Mouse (Mus musculus) testis, postnatal 10 days (tissue): Measurements from ENCODE around the gene Nampt.
"Not testable (repeated sequence)": the region's sequence is repeated elsewhere in the genome, so short reads cannot be mapped to it uniquely, and the experiment has no call there.

Experiments used
- DNase-seq: peaks from one replicate; pipeline ENCODE4 v3.0.0; 2021; ENCODE audit warnings: low spot score

The Nampt gene

GRCm38 (mm10) chr12:32841442-32841900, 22.1 kb downstream of the Nampt start:
- no peak for DNase-seq

DNA sequence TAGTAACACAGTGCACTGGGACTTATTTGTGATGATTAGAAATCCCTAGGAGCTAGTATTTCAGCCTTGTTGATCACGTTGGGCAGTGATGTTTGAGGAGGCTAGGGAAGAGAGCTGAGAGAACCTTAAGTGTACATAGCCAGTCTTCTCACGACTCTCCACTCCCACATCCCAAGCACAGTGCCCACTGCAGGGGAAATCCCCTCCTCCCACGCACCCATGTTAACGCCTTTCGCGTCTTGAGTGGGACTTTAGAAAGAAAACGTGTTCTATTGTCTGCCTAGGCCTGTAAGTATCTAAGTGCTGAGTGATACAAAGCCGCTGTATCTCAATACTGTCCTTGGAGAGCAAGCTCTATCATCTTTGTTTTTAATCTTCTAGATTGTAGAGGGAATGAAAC, 27.0 kb downstream of the Nampt start:
- no peak for DNase-seq

DNA sequence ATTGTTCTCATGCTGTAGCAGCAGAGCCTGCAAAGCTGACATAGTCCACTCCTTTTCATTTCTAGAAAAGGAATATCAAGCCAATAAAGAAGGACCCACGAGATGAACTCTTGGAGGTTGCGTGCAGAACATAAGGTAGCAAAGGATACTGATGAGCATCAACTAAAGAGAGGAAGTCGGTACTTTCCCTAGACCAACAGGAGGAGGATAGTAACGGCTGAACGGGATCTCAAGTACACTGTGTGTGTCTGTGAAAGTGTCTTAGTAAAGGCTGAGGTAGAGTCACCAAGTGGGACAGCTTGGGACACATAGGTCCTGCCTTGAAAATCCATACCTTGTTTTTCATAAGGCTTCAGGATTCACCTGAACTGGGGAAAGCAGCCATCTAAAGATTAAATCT, 34.4 kb downstream of the Nampt start:
- no peak for DNase-seq

DNA sequence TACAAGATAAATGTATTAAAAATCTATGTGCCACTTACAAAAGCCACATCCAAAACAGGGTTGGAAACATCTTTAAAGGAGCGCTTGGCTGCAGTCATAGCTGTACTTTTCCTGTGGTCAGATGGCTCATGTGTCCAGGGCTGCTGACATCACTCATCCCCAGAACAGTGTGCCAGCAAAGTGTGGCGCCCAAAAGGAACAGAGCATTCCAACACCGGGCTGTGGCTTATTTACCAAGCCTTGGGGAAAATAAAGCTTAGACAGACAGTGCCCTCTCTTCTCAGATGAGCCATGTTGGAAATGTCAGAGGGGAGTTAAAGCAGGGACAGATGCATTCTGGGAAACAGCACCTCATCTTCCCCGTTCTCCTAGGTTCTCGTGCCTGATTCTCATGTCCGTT, 35.5 kb downstream of the Nampt start:
- no peak for DNase-seq

GRCm38 (mm10) chr12:32855398-32855797, 36.1 kb downstream of the Nampt start:
- no peak for DNase-seq

GRCm38 (mm10) chr12:32856707-32857511, 37.6 kb downstream of the Nampt start:
- no peak for DNase-seq

- DNase-seq, result no peak
These were observed 39.1 kb downstream of the Nampt start for GRCm38 (mm10) chr12:32858444-32858843.

- DNase-seq, result no peak
These were observed 41.5 kb downstream of the Nampt start for GRCm38 (mm10) chr12:32860820-32861219.

- DNase-seq, result no peak
These were observed 51.5 kb downstream of the Nampt start for GRCm38 (mm10) chr12:32870815-32871214.

- no peak for DNase-seq
These were observed 58.2 kb downstream of the Nampt start for GRCm38 (mm10) chr12:32877500-32877899.

DNA sequence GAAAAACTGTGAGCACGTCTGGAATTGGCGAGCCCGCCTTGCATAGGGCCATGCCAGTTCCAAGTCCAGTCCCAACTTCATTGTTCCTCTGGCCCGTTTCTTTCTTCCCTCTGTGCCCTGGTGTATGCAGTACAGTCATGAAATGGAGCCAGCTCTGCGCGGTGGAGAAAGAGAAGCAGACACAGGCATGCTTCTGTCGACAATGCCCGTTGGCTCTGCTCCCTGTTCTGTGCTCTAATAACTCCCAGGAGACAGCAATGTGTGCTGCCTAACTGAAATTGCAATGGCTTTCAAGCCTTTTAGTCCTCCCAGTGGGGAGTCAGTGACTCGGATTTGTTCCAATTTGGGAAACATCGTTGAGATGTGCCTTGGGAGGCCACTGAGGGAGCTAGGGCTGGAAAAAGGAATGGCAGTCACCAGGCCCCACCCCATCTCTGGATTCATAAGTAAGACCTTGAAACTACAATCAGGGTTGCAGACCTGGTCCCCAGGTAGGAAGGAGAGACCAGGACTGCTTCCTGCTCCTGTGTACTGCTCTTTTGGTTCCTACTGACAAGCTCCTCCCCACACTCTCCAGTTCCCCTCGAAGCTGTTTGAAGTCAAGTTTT, 58.7 kb downstream of the Nampt start:
- DNase-seq, result no peak

DNA sequence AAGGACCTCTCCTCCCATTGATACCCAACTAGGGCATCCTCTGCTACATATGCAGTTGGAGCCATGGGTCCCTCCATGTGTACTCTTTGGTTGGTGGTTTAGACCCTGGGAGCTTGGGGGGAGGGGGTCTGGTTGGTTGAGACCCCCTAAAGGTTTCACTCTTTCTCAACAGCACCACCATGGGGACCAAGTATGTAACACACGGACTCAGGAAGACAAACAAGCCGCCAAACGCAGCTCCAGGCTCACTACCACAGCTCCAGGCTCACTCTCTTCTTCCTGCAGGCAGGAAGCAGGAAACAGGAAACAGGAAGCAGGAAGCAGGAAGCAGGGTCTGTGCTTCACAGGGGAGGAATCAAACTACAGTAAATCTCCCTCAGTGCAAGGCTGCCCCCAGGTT, 60.0 kb downstream of the Nampt start:
- DNase-seq, result no peak

DNA sequence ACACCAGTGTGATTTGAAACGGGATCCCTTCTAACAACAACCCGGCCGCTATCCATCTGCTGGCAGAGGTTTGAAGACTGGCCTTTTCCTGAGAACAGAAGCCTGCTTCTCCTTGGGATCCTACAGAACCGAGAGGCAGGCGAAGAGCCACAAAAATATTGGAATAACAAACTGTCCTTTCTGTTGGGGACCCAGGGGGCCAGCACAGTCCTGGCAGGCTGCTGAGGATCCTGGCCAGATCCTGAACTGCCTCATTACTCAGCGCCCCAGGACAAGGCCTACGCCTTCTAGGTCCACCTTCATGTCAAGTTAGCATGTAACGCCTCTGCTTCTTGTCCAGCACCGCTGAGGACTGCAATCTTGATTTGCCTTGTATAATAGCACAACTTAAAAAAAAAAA, 65.0 kb downstream of the Nampt start:
- no peak for DNase-seq

GRCm38 (mm10) chr12:32885041-32885440, 65.7 kb downstream of the Nampt start:
- no peak for DNase-seq

- DNase-seq, result no peak
These were observed 67.0 kb downstream of the Nampt start for GRCm38 (mm10) chr12:32886353-32886752.

DNA sequence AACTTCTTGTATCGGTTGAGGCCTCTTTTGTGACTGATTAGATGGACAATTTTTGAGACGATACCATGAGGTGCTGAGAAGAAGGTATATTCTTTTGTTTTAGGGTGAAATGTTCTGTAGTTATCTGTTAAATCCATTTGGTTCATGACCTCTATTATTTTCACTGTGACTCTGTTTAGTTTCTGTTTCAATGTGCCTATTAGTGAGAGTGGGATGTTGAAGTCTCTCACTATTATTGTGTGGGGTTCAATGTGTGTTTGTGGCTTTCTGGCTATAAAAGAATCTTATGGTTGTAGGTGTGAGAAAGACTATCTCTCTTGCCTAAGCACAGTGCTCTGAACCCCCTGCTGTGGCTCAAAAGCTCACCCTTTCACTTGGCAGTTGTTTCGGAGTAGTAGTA, 68.9 kb downstream of the Nampt start:
- no peak for DNase-seq

DNA sequence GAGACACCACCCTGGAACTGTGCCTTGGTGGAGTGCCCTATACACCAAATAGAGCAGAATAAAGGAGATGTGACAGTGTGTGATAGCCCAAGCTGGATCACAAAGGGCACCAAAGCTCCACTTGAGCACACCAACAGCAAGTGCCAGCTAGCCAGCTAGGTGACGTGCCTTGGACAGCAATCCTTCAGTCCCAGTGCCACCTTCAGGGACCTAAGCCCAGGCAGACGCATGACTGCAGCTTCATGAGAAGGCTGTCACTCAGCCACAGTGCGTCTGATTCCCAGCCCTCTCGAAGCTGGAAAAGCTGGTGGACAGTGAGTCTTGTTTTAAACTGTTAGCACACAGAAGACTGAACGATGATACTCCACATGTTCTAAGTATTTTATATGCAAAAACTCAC, 70.5 kb downstream of the Nampt start:
- no peak for DNase-seq

DNA sequence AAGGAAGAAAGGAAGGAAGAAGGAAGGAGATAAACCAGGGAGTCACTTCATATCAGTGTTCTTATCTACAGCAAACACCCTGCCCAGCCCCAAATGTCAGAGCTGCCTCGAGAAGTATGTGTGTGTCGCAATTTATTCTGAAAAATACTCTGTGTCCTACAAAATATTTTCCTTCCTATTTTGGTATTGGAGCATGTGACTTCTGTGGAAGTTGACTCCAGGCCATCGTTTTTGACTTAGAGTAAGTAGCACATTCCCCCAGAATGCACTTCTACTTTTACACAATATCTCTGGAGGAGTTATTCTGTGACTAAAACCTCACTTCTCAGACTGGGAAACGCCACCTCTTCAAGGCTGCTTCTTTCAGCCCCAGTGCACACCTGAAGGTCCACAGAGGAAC, 71.1 kb downstream of the Nampt start:
- no peak for DNase-seq

DNA sequence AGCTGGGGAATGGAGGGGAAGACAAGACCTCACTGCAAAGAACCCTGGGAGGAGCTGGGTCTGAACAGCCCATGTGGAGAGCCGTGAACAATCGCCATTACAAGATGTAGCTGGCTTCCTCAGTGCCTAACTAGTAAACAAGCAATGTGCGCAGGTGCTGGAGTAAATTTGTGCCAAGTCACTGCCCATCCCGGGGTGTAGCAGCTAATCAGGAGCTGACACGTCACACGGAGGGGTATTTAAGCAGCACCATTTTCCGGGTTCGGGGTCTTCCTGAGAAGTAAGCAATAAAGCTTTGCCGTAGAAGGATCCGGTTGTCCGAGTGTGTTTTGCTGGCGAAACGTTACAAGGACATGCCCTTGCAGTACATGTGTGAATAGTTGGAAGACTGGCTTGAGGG, 71.9 kb downstream of the Nampt start:
- not testable (repeated sequence) for DNase-seq

DNA sequence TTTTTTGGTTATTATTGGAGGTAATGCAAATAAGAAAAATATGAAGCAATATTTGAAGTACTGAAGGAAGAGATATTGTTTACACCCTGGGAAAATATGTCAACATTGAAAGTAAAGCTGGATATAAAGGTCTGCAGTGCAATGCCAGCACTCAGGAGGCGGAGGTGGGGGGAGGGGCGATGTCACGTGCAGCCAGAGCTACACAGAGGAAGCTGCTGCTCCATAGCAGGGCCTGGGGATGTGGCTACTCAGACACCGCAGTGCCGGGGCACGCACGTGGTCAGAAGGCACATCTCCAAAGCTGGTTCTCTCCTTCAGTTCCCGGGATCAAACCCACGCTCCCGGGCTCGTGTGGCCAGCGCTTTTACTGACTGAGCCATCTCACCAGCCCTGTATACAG, 73.9 kb downstream of the Nampt start:
- no peak for DNase-seq

GRCm38 (mm10) chr12:32895806-32896205, 76.5 kb downstream of the Nampt start:
- DNase-seq, result peak; percentile 6

GRCm38 (mm10) chr12:32896496-32896895, 77.2 kb downstream of the Nampt start:
- DNase-seq, result no peak

DNA sequence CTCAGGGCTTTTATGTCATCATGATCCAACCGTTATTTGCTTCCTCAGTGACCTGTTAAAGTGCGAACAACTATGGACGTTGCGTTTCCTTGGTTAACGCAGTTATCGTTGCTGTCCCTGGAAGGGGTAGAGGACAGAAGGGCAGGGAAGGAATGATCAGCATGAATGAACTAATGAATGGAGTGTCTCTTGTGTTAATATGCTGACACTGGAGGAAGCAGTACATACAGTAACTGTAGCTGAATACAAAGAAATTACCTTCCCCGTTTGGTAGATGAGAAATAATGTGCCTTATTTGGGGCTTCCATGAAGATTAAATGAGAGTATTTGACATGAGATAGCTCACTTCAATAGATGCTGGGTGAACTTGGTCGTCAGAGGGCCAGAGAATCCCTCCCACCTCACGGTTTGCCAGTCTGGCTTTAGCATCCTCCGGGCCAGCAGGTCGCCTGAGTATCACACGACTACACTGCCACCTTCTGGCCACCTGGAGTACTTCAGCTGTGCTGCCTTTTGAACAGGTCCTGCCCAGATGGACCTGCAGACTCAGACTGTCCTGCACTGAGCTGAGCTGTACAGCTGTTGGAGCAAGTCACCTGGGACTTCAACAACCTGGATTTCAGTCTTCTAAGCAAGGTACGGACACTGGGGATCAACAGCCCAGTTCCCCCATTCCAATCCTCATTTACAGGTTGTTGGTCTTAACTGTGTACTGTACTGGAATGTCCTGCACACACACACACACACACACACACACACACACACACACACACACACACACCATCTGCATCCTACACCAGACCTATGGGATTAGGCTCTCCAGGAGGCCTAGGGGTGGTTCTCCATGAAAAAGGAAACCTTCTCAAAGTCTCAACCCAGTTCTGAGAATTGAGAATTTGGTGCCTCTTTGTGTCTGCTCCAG, 78.1 kb downstream of the Nampt start:
- peak; percentile 94 for DNase-seq
